Mouse (Mus musculus) urinary bladder, postnatal 25 days (tissue): ENCODE measurements around the gene Macrod2.

Experiments used
- DNase-seq: peaks from one replicate; pipeline ENCODE4 v3.0.0; 2022; ENCODE audit warnings: low spot score

Macrod2 gene

GRCm38 (mm10) chr2:141698320-141698719, 1303.2 kb downstream of the Macrod2 start:
- no peak for DNase-seq

- DNase-seq, result no peak
These were observed 1305.8 kb downstream of the Macrod2 start for GRCm38 (mm10) chr2:141700759-141701452.

- no peak for DNase-seq
These were observed 1316.7 kb downstream of the Macrod2 start for GRCm38 (mm10) chr2:141711785-141712184.

GRCm38 (mm10) chr2:141712265-141712664, 1317.2 kb downstream of the Macrod2 start:
- no peak for DNase-seq

GRCm38 (mm10) chr2:141715061-141715460, 1320.0 kb downstream of the Macrod2 start:
- no peak for DNase-seq

- no peak for DNase-seq
These were observed 1327.4 kb downstream of the Macrod2 start for GRCm38 (mm10) chr2:141722531-141722930.

- DNase-seq, result no peak
These were observed 1333.9 kb downstream of the Macrod2 start for GRCm38 (mm10) chr2:141728998-141729397.

GRCm38 (mm10) chr2:141736685-141737456, 1341.8 kb downstream of the Macrod2 start:
- no peak for DNase-seq

- no peak for DNase-seq
These were observed 1343.6 kb downstream of the Macrod2 start for GRCm38 (mm10) chr2:141738702-141739101.

GRCm38 (mm10) chr2:141740318-141740717, 1345.2 kb downstream of the Macrod2 start:
- DNase-seq, result no peak

- DNase-seq, result no peak
These were observed 1405.1 kb downstream of the Macrod2 start for GRCm38 (mm10) chr2:141800236-141800635.

GRCm38 (mm10) chr2:141800909-141801308, 1405.8 kb downstream of the Macrod2 start:
- no peak for DNase-seq

GRCm38 (mm10) chr2:141816266-141816665, 1421.2 kb downstream of the Macrod2 start:
- DNase-seq, result no peak

GRCm38 (mm10) chr2:141817546-141818180, 1422.6 kb downstream of the Macrod2 start:
- no peak for DNase-seq

GRCm38 (mm10) chr2:141820795-141821194, 1425.7 kb downstream of the Macrod2 start:
- DNase-seq, result no peak

- DNase-seq, result no peak
These were observed 1430.7 kb downstream of the Macrod2 start for GRCm38 (mm10) chr2:141825606-141826495.

GRCm38 (mm10) chr2:141830496-141830895, 1435.4 kb downstream of the Macrod2 start:
- DNase-seq, result no peak

GRCm38 (mm10) chr2:141831515-141831914, 1436.4 kb downstream of the Macrod2 start:
- DNase-seq, result no peak

- DNase-seq, result no peak
These were observed 1439.2 kb downstream of the Macrod2 start for GRCm38 (mm10) chr2:141834156-141834782.

GRCm38 (mm10) chr2:141844408-141845175, 1449.5 kb downstream of the Macrod2 start:
- DNase-seq, result no peak

GRCm38 (mm10) chr2:141859220-141859619, 1464.1 kb downstream of the Macrod2 start:
- no peak for DNase-seq
